Mouse (Mus musculus): ENCODE data around the gene Spint2. TPM values are rescaled to one million over a fixed set of nuclear protein-coding genes. Genes with fewer than 3 reads are reported as not detected.
"Not testable (repeated sequence)": the region's sequence is repeated elsewhere in the genome, so short reads cannot be mapped to it uniquely, and the experiment has no call there.

Spint2 gene
- polyA plus RNA-seq, 1 experiment from 2014 or later: 28.4 TPM

DNA sequence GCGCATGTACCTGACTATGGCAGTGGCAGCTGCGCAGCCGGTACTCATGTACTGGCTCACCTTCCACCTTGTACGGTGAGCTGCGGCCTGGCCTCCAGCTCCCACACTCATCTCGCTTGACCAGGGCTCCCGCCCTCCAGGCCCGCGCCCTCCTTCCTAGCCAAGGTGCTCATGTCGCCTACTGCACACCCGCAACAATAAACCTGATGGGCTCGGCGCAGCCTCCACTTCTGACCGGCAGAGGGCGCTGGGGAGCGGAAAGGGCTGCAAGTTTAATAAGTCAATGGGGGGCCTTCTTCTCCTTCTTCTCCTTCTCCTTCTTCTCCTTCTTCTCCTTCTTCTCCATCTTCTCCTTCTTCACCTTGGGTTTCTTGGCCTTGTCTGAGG lies 34.4 kb downstream of the Spint2 start:
- H3K9ac ChIP-seq: peak overlapping the region; percentile 61
- no peaks in the 10 kb centered on the region for H3K27me3 ChIP-seq (replicated peaks)
- 27% methylated on average over 16 of the region's 16 CpGs for WGBS (ENCODE audit: insufficient replicate concordance)
- no peak for ATAC-seq
- H3K27ac ChIP-seq: no peak overlapping the region
- peak overlapping the region; percentile 85 for H3K4me2 ChIP-seq
- peaks cover 27% of the 10 kb centered on the region for H3K36me3 ChIP-seq
- H3K4me3 ChIP-seq: peak overlapping the region; percentile 47
- H3K4me1 ChIP-seq: peaks cover 28% of the 10 kb centered on the region
- no peaks in the 10 kb centered on the region for H3K9me3 ChIP-seq (replicated peaks)

DNA sequence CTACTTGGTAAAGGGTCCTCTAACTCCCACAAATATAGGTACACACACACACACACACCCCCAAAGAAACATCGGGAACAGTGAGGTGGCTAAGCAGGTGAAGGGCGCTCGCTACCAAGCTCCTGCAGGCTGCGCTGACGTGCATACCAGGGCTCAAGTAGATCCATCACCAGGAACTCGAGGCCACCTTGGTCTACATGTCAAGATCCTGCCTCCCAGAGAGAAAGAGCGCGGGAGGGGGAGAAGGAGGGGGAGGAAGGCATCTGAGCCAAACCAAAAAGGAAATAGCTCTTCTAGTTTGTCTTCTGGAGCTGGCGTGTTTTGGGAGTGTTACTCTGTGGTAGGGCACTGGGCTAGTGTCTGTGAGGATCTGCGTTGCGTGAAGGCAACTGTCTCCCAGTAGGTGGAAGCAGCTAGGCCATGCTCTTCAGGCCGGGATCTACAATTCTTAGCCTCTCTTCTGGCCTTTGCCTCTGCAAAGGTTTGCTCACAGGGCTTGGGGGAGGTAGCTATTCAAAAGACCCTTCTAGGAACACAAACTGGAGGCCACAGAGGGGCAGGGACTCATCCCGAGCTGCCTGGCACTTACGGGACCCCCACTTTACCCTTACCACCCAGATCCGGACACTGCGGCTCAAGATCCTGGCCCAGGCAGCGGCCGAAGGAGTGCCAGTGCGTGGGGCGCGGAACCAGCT lies 34.9 kb downstream of the Spint2 start:
- no peaks in the 10 kb centered on the region for H3K9me3 ChIP-seq (replicated peaks)
- H3K27ac ChIP-seq: no peak overlapping the region
- no peak for ATAC-seq
- peaks cover 28% of the 10 kb centered on the region for H3K4me1 ChIP-seq
- H3K27me3 ChIP-seq (replicated peaks): no peaks in the 10 kb centered on the region
- peaks cover 27% of the 10 kb centered on the region for H3K36me3 ChIP-seq
- 81% methylated on average over 21 of the region's 21 CpGs for WGBS (ENCODE audit: insufficient replicate concordance)
- peak overlapping the region; percentile 85 for H3K4me2 ChIP-seq
- no peak overlapping the region for H3K4me3 ChIP-seq
- no peak overlapping the region for H3K9ac ChIP-seq

DNA sequence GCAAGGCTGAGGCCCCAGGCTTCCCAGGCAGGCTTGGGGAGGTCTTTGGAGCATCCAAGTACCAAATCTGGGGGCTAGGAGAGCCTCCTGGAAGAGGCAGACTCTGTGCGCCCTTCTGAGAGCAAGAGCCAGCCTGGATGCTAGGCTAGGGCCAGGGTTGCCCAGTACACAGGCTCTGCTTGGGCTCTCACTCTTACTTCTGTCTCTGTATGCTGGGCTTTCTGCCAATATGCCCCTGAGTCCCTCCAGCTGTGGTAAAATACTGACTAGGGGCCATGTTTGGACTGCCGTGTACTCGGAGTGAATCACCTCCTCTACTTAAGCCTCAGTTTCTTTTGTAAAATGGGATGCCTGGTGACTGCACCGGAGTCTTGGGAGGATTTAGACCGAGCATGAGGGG lies 35.7 kb downstream of the Spint2 start:
- ATAC-seq: no peak
- 85% methylated on average over 5 of the region's 5 CpGs for WGBS (ENCODE audit: insufficient replicate concordance)
- no peak overlapping the region for H3K4me2 ChIP-seq
- peaks cover 28% of the 10 kb centered on the region for H3K36me3 ChIP-seq
- peaks cover 30% of the 10 kb centered on the region for H3K4me1 ChIP-seq
- H3K4me3 ChIP-seq: no peak overlapping the region
- H3K9ac ChIP-seq: no peak overlapping the region
- H3K27me3 ChIP-seq (replicated peaks): no peaks in the 10 kb centered on the region
- no peaks in the 10 kb centered on the region for H3K9me3 ChIP-seq (replicated peaks)
- no peak overlapping the region for H3K27ac ChIP-seq

DNA sequence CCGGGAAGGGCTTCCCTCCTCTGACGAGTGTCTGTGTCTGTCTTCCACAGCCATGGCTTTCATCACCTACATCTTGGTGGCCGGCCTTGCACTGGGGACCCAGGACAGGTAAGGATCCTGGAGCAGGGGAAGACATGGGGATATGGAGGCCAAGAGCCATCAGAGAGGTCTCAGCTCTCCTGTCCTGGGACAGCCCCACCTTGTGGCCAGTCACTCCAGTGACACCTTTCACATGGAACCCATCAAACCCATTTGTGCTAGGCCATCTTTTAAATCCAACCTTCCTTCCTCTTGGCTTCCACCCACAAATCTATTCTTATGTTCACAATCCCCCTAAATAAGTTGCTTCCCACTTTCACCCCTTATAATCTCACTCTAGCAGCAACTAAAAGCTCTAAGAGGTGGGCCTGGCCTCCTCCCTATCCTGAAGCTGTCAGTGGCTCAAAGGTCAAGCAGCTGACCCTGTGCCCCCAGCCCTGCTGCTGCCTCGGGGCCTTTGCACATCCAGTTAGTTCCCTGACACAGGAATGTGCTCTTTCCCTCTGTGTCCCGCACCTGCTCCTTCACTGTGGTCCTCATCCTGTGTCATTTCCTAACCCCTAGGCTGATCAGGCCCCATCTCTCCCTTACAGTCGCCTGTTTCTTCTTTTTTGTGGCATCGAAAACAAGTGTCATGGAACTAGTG lies 36.8 kb downstream of the Spint2 start:
- no peak overlapping the region for H3K9ac ChIP-seq
- H3K36me3 ChIP-seq: peaks cover 32% of the 10 kb centered on the region
- H3K4me2 ChIP-seq: no peak overlapping the region
- H3K27ac ChIP-seq: no peak overlapping the region
- H3K4me3 ChIP-seq: no peak overlapping the region
- H3K9me3 ChIP-seq (replicated peaks): no peaks in the 10 kb centered on the region
- WGBS (ENCODE audit: insufficient replicate concordance): 68% methylated on average over 7 of the region's 7 CpGs
- H3K27me3 ChIP-seq (replicated peaks): no peaks in the 10 kb centered on the region
- no peak for ATAC-seq
- peaks cover 36% of the 10 kb centered on the region for H3K4me1 ChIP-seq

DNA sequence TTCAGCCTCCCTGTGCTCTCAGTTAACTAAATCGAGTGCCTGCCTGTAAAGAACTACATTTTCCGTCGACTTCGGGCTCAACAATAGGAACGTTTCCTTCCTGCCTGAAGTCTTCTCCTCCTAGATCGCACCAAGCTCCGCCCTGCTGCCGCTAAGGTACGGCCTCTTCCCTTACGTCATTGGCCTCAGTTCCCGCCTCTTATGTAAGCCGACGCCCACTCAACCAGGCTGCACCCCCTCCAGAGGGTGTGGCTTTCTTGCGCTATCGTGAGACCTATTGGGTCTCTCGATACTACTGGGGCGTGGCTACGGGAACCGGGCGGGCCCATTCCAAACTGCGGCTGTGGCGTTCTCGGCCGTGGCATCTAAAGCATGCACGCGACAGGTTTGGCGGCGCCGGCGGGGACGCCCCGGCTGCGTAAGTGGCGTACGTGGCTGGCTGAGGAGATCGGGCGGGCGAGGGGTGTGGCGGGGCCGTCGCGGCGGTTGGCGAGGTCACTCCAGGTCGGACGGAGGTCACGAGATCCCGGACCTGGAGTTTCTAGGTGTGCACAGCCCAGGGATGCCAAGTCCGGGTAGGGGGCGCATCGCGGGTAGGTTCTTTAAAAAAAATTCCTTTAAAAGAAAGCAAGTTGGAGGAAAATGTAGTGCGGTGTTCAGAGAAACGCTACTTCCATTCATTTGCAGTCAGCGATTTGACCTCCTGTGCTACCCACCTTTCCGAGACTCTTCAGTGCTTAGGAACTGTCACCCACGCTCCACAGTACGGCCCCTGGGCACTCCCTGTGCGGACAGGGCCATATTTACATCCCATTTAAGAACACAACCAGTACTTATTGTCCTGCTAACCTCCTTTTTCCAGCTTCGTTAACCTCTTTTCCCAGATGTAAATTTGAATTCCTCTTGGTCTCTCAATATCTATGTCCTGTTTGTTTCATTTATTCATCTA lies 43.4 kb downstream of the Spint2 start, which contains the start of gene Yif1b:
Yif1b (plus strand) TSS at position 311 of the 949 bp plus-strand sequence.
- peak; percentile 94 for ATAC-seq
- Histone ChIP-seq H3K27ac (peak within 1 kb of the TSS; percentile 89), H3K9me3 (replicated peaks) (no peaks in the 10 kb centered on the region), H3K27me3 (replicated peaks) (peaks cover 5% of the 10 kb centered on the region; the same call in 1 of the 2 replicates), H3K4me2 (peak within 1 kb of the TSS; percentile 77), H3K4me1 (peaks cover 30% of the 10 kb centered on the region), H3K36me3 (0 out of 2 replicates have a peak, but pooled peaks cover 5% of the 10 kb centered on the region), H3K9ac (peak within 1 kb of the TSS; percentile 72), H3K4me3 (peak within 1 kb of the TSS; percentile 61)
- 2% methylated on average over 60 of the region's 60 CpGs for WGBS (ENCODE audit: insufficient replicate concordance)

DNA sequence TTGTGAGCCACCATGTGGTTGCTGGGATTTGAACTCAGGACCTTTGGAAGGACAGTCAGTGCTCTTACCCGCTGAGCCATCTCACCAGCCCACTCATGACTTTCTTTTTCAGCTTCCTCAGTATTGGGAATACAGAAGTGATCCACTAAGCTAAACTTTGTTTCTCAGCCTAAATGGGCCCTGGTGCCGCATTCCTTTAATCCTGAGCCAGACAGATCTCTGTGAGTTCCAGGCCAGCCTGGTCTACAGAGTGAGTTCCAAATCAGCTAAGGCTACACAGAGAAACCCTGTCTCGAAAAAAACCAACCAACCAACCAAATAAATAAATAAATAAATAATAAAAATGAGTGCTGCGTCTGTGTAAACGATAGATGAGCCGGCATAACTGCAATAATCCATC lies 44.1 kb downstream of the Spint2 start:
- not testable (repeated sequence) for H3K9me3 ChIP-seq (replicated peaks); H3K36me3 ChIP-seq; ATAC-seq
- 26% methylated on average over 6 of the region's 6 CpGs for WGBS (ENCODE audit: insufficient replicate concordance)
- Histone ChIP-seq H3K27ac (peak overlapping the region; percentile 89), H3K4me2 (peak overlapping the region; percentile 77), H3K4me3 (peak overlapping the region; percentile 61), H3K9ac (peak overlapping the region; percentile 72), H3K4me1 (peaks cover 30% of the 10 kb centered on the region), H3K27me3 (replicated peaks) (peaks cover 12% of the 10 kb centered on the region)

DNA sequence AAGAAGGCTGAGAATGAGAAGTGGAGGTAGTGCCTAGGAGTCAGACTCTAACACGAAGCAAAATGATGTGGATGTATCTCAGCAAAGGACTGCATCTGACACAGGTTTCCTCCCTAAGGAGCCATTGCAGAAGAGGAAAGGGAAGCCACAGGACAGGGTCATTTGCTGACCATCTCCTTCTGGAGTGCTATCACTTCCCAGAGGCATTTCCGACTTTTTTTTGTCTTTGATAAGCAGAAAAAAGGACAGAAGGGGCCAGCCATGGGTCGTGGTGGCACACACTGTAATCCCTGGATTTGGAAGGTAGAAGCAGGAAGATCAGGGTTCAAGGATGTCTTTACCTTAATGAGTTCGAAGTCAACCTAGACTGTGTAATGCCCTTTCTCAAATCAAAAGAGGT lies 45.1 kb downstream of the Spint2 start:
- Histone ChIP-seq H3K36me3 (0 out of 2 replicates have a peak, but pooled peaks cover 5% of the 10 kb centered on the region), H3K27me3 (replicated peaks) (peaks cover 22% of the 10 kb centered on the region), H3K9me3 (replicated peaks) (no peaks in the 10 kb centered on the region), H3K4me2 (no peak overlapping the region), H3K9ac (no peak overlapping the region), H3K4me3 (no peak overlapping the region), H3K27ac (no peak overlapping the region), H3K4me1 (peaks cover 39% of the 10 kb centered on the region)
- 47% methylated on average over 4 of the region's 4 CpGs for WGBS (ENCODE audit: insufficient replicate concordance)
- ATAC-seq: no peak

DNA sequence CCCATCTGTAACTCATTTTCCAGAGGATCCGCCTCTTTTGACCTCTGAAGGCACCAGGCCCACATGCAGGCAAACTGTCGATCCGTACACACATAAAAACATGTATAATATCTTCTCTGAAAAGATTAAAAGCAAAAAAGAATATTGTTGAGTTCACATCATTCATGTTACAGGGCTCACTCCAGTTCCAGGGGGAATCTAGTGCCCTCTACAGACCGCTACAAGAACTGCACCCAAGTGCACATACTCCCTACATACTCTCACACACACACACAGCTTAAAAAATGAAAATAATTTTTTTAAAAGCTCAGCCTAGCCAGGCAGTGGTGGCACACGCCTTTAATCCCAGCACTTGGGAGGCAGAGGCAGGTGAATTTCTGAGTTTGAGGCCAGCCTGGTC lies 47.1 kb downstream of the Spint2 start:
- H3K9me3 ChIP-seq (replicated peaks): no peaks in the 10 kb centered on the region
- ATAC-seq: no peak
- no peak overlapping the region for H3K27ac ChIP-seq
- H3K9ac ChIP-seq: no peak overlapping the region
- no peak overlapping the region for H3K4me2 ChIP-seq
- H3K36me3 ChIP-seq: no peaks in the 10 kb centered on the region
- 72% methylated on average over 5 of the region's 5 CpGs for WGBS (ENCODE audit: insufficient replicate concordance)
- no peak overlapping the region for H3K4me3 ChIP-seq
- peaks cover 40% of the 10 kb centered on the region for H3K27me3 ChIP-seq (replicated peaks)
- peaks cover 30% of the 10 kb centered on the region for H3K4me1 ChIP-seq

DNA sequence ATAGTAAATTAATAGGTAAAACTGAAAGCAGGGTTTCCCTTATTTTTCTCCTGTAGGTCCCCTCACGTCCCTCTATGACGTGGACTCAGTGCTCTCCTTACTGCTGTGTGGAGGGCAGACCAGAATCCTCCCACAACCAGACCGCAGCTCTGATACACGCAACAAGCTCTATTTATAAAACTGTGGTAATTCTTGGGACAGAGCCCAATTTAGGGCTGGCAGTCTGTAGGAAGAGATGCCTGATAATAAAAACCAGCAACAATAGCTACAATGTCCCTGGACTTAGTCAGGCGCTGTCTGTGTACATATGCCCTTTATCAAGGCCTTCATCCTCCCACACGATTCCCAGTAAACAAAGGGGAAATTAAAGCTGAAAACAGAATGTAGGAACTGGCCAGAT lies 48.0 kb downstream of the Spint2 start:
- Histone ChIP-seq H3K9me3 (replicated peaks) (no peaks in the 10 kb centered on the region), H3K4me2 (no peak overlapping the region), H3K9ac (no peak overlapping the region), H3K4me3 (no peak overlapping the region), H3K27ac (no peak overlapping the region), H3K27me3 (replicated peaks) (peaks cover 49% of the 10 kb centered on the region), H3K4me1 (peaks cover 21% of the 10 kb centered on the region), H3K36me3 (no peaks in the 10 kb centered on the region)
- 46% methylated on average over 6 of the region's 6 CpGs for WGBS (ENCODE audit: insufficient replicate concordance)
- no peak for ATAC-seq

DNA sequence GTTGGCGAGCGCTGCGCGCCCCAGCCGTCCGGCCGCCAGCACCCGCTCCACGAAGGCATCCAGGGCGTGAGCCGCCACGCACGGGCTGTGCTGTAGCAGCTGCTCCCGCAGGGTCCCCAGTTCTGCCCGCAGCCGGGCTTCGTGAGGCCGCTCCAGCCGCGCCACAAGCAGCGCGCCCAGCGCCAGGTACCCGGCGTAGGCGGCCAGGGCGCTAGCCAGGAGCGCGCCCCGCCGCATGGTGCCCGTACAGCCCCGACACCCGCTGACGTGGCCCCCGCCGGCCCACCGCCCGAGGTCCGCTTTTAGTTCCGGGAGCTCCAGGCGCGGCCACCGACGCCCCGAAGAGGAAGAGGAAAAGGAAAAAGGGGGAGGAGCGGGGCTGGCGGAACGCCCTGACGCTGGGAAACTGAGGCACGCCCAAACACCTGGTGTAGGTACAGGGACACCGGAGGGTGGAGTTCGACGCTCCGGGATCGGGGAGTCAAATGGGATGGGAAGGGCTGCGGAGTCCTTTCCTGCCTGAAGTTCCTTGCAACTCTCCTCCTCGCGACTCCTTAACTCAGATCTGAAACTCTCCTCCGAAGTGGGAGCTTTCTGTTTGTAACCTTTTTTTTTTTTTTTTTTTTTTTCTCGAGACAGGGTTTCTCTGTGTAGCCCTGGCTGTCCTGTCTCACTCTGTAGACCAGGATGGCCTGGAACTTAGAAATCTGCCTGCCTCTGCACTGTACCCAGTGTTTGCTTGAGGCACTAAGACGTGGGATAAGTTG lies 49.3 kb downstream of the Spint2 start, which contains the start of gene Kcnk6:
Kcnk6 (minus strand) TSS at position 269 of the 767 bp plus-strand sequence.
- H3K4me2 ChIP-seq: peak within 1 kb of the TSS; percentile 80
- H3K4me3 ChIP-seq: peak within 1 kb of the TSS; percentile 60
- H3K9me3 ChIP-seq (replicated peaks): no peaks in the 10 kb centered on the region
- no peaks in the 10 kb centered on the region for H3K36me3 ChIP-seq
- H3K4me1 ChIP-seq: peaks cover 15% of the 10 kb centered on the region
- H3K9ac ChIP-seq: peak within 1 kb of the TSS; percentile 66
- ATAC-seq: no peak
- peaks cover 52% of the 10 kb centered on the region for H3K27me3 ChIP-seq (replicated peaks)
- whole genome bisulfite sequencing (ENCODE audit: insufficient replicate concordance): 1% methylated on average over 44 of the region's 62 CpGs
- H3K27ac ChIP-seq: peak within 1 kb of the TSS; percentile 56

DNA sequence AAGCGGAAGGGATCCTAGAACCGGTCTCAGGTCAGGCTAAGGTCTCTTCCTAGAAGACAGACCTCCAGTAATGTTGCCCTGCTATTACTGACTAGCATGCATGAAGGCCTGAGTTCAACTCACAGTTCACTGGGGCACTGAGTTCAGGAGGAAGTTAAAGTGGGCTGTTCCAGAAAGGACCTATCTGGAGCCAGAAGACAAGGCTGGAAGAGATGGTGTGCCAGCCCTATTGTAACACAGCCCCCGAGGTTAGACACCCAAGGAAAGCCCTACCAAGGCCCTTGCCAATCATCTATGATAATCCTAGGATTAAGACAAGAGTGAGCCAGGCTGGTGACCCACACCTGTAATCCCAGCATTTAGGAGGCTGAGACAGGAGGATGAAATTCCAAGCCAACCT lies 50.2 kb downstream of the Spint2 start:
- no peak for ATAC-seq
- H3K27ac ChIP-seq: peak overlapping the region; percentile 56; the same call in 1 of the 2 replicates
- H3K9me3 ChIP-seq (replicated peaks): no peaks in the 10 kb centered on the region
- H3K36me3 ChIP-seq: no peaks in the 10 kb centered on the region
- 29% methylated on average over 3 of the region's 3 CpGs for WGBS (ENCODE audit: insufficient replicate concordance)
- no peak overlapping the region for H3K9ac ChIP-seq
- H3K4me2 ChIP-seq: peak overlapping the region; percentile 80
- H3K4me3 ChIP-seq: peak overlapping the region; percentile 60
- H3K27me3 ChIP-seq (replicated peaks): peaks cover 52% of the 10 kb centered on the region
- peaks cover 14% of the 10 kb centered on the region for H3K4me1 ChIP-seq

Measured in liver, embryonic 12.5 days (tissue).